Mouse (Mus musculus) forebrain, embryonic 11.5 days (tissue): ENCODE measurements at regions not wholly inside any gene's neighbourhood (a gene's known extent, or its start where the extent isn't known, plus 50 kb on each side); places are given as distances from the start of the nearest gene placed in this dataset.
A peak's percentile ranks its signal among the peaks of the same experiment; 100 is the strongest.

Experiments used
- ATAC-seq: fragments of 200-750 bp; cut with Nextera tagmentation; replicated peaks from 2 replicates; pipeline ENCODE4 v1.8.0; 2017; ENCODE audit warnings: moderate TSS enrichment; ENCODE audit not compliant: low FRiP score
- DNase-seq: peaks from one replicate; pipeline ENCODE4 v3.0.0-alpha.2; 2017; ENCODE audit warnings: low spot score
- H3K27ac ChIP-seq: fragments of 300-500 bp; sonication (generic); 2 replicates; pipeline ENCODE4 v1.5.1; 2014; ENCODE audit warnings: low read depth, low read length
- H3K27me3 ChIP-seq: fragments of 300-500 bp; sonication (generic); 2 replicates; pipeline ENCODE4 v1.6.1; 2014; ENCODE audit warnings: mild to moderate bottlenecking, low read length, mixed read lengths; ENCODE audit not compliant: control insufficient read depth, insufficient read depth
- H3K36me3 ChIP-seq: fragments of 300-500 bp; sonication (generic); 2 replicates; pipeline ENCODE4 v1.6.1; 2014; ENCODE audit warnings: mild to moderate bottlenecking, low read length, moderate library complexity, mixed read lengths; ENCODE audit not compliant: control insufficient read depth, insufficient read depth
- H3K4me1 ChIP-seq: fragments of 300-500 bp; sonication (generic); replicated peaks from 2 replicates; pipeline ENCODE4 v1.6.1; 2014; ENCODE audit warnings: low read length, mixed read lengths; ENCODE audit not compliant: control insufficient read depth, insufficient read depth
- H3K4me2 ChIP-seq: fragments of 300-500 bp; sonication (generic); 2 replicates; pipeline ENCODE4 v1.6.1; 2014; ENCODE audit warnings: low read depth, mild to moderate bottlenecking, low read length, moderate library complexity, mixed read lengths; ENCODE audit not compliant: severe bottlenecking
- H3K4me3 ChIP-seq: fragments of 300-500 bp; sonication (generic); 2 replicates; pipeline ENCODE4 v1.5.1; 2014; ENCODE audit warnings: low read depth, low read length
- H3K9ac ChIP-seq: fragments of 300-500 bp; sonication (generic); 2 replicates; pipeline ENCODE4 v1.6.1; 2014; ENCODE audit warnings: low read length
- H3K9me3 ChIP-seq: fragments of 300-500 bp; sonication (generic); 2 replicates; pipeline ENCODE4 v1.6.1; 2016; ENCODE audit warnings: low read length, mixed read lengths; ENCODE audit not compliant: control insufficient read depth
- WGBS: fragments of 180-500 bp; shearing (Covaris S2); extraction: QIAGEN DNeasy Blood & Tissue Kit; methylation state at CpG from one replicate; pipeline ENCODE4 v1.1.7; 2014; 5-methylcytosine and 5-hydroxymethylcytosine counted together

DNA sequence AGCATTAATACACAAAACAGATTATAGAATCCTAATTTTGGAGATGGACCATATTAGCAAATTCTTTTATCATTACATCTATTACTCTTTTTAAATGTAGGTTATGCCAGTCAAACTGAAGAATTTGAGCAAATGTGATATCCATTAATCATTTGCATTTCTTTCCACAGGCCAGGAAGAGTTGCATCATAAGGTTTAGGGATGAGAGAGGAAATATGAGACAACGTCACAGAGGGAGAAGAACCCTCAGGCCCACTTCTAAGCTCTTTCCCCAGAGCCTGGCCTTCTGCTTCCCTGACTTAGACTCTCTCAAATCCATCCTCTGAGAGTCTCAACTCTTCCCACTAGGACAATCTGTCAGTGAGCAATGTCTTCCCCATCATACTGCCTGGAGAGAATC, 126.3 kb upstream of the Cited2 start:
- ATAC-seq, result no peak
- whole genome bisulfite sequencing, result 90% methylated on average over 1 of the region's 1 CpGs
- DNase-seq, result no peak

DNA sequence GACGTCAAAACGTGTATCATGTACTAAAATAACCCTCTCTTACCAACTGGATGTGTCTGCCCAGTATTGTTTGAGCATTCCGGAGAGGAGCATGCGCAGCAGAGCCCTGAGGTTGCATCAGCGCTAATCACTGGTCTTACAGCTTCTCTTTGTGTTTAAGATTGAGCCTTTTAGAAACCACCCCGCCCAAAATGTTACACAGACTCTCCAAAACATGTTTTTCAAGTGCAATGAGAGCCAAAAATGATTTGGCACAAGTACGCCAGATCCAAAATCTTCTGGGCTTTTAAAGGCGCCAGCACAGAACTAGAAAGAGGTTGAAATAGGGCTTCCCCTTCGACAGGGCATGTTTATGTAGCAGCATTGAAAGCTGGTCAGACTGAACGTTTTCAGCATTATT, 123.8 kb upstream of the Cited2 start:
- Histone ChIP-seq H3K4me3 (no peak overlapping the region), H3K27ac (no peak overlapping the region), H3K9me3 (no peaks in the 10 kb centered on the region), H3K36me3 (no peaks in the 10 kb centered on the region), H3K9ac (no peak overlapping the region), H3K27me3 (no peaks in the 10 kb centered on the region), H3K4me2 (no peak overlapping the region), H3K4me1 (no peaks in the 10 kb centered on the region)
- 85% methylated on average over 10 of the region's 10 CpGs for WGBS
- DNase-seq, result no peak
- ATAC-seq, result no peak

More for the DNA sequence above, 126.3 kb upstream of the Cited2 start:
- Histone ChIP-seq H3K4me3 (no peak overlapping the region), H3K4me1 (no peaks in the 10 kb centered on the region), H3K36me3 (no peaks in the 10 kb centered on the region), H3K9ac (no peak overlapping the region), H3K9me3 (no peaks in the 10 kb centered on the region), H3K27ac (no peak overlapping the region), H3K4me2 (no peak overlapping the region), H3K27me3 (no peaks in the 10 kb centered on the region)

DNA sequence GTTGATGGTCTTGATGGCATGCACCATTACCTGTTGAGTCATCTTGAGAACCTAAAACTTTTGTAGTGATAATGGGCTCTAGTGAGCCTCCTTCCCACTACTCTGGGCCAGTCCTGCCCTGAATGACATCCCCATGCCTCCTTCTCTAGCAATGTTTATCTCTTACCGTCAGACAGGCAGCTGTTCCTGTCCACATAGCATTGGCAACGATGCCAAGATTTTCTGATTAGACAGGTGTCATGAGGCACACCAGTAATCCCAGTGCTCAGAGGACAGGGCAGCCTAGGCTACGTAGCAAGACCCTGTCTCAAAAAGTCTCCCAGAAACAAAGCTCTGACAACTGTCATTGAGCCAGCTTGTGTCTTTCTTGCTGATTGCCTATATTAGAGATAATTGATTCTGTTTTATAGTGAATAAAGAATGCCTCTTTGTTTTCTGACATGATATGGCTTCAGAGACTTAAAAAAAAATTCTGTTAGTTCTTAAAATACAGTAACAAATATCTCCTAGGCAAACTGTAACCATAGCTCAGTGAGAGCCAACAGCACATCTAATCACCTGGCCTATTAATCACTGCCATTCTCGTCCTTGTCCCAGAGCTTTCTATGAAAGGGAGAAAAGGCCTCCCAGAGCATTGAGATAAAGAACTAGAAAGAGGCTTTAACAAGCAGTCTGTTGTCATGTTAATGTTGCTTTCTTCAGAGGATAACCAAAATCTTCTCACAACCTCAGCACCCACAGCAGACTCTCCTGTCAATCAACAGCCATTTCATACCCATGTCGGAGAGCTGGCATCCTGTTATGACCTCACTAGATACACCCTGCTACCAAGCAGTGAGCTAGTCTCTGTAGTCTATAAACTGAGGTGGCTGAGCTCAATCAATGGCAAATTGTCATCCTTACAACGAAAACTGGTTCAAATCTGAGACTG, 122.9 kb upstream of the Cited2 start:
- no peaks in the 10 kb centered on the region for H3K36me3 ChIP-seq
- H3K9me3 ChIP-seq, result no peaks in the 10 kb centered on the region
- H3K27me3 ChIP-seq, result no peaks in the 10 kb centered on the region
- 59% methylated on average over 6 of the region's 6 CpGs for WGBS
- ATAC-seq (0 out of 2 replicates have a peak, but pooled peaks have one; percentile 33), DNase-seq (no peak)
- no peak overlapping the region for H3K4me3 ChIP-seq
- no peaks in the 10 kb centered on the region for H3K4me1 ChIP-seq
- no peak overlapping the region for H3K9ac ChIP-seq
- no peak overlapping the region for H3K27ac ChIP-seq
- H3K4me2 ChIP-seq, result no peak overlapping the region

DNA sequence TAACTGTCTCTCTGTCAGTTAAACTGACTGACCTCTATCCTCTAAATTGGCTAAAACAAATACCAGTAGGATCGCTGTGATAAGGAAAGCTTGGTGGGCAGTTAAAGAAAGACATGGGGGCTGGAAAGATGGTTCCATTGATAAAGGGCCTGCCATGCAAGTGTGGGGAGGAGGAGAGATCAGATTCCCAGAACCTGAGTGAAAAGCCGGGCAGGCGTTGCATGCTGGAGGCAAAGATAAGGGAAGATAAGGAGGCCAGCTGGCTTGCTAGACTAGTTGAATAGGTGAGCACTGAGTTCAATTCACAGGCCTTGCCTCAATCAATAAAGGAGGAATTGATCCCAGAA, 122.3 kb upstream of the Cited2 start:
- Histone ChIP-seq H3K4me3 (no peak overlapping the region), H3K4me1 (no peaks in the 10 kb centered on the region), H3K27ac (no peak overlapping the region), H3K27me3 (no peaks in the 10 kb centered on the region), H3K36me3 (no peaks in the 10 kb centered on the region), H3K9ac (no peak overlapping the region), H3K4me2 (no peak overlapping the region), H3K9me3 (no peaks in the 10 kb centered on the region)
- no peak for ATAC-seq
- no peak for DNase-seq
- WGBS, result 80% methylated on average over 3 of the region's 3 CpGs

DNA sequence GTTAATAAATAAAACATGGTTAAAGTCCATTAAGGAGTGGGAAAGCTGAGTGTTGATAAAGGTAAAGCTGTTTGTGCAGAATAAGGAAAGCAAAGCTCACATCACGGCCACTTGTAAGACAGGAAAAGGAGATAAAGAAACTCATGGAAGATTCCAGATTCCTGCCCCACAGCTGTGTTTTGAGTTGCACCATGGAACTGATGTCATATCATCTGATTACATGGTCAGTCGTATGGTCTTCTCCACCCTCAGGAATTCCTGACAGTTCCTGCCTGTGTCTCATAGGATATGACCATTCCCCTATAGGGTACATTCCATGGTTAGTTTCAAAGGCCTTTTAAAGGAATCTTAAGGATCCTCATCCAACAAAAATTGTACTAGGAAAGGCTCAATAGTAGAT, 120.6 kb upstream of the Cited2 start:
- no peak overlapping the region for H3K27ac ChIP-seq
- WGBS, result 91% methylated on average over 2 of the region's 2 CpGs

DNA sequence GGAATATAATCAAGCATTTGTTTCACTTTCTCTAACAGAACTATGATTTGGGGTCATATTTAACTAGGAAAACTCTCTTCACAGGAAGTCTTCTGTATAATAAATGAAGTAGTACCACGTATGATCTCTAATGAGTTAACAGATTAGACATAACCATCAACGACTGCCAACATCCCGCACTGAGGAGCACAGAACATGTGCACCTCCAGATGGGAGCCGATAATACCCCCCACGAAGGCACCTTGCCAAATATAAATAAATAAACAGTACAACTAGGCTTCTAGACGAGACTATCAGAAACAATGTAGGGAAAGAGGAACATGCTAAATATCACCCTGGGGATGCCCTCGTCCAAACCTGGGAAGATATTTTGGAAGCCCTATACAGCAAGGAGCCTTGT, 114.8 kb upstream of the Cited2 start:
- Histone ChIP-seq H3K27ac (no peak overlapping the region), H3K9me3 (no peaks in the 10 kb centered on the region), H3K4me2 (no peak overlapping the region), H3K9ac (no peak overlapping the region), H3K36me3 (no peaks in the 10 kb centered on the region), H3K4me3 (no peak overlapping the region), H3K4me1 (no peaks in the 10 kb centered on the region), H3K27me3 (no peaks in the 10 kb centered on the region)
- ATAC-seq (no peak), DNase-seq (no peak)
- 82% methylated on average over 7 of the region's 7 CpGs for WGBS

More for the DNA sequence above, 120.6 kb upstream of the Cited2 start:
- Histone ChIP-seq H3K4me2 (no peak overlapping the region), H3K9ac (no peak overlapping the region), H3K27me3 (no peaks in the 10 kb centered on the region), H3K36me3 (no peaks in the 10 kb centered on the region), H3K4me3 (no peak overlapping the region), H3K4me1 (no peaks in the 10 kb centered on the region), H3K9me3 (no peaks in the 10 kb centered on the region)
- no peak for DNase-seq
- no peak for ATAC-seq

DNA sequence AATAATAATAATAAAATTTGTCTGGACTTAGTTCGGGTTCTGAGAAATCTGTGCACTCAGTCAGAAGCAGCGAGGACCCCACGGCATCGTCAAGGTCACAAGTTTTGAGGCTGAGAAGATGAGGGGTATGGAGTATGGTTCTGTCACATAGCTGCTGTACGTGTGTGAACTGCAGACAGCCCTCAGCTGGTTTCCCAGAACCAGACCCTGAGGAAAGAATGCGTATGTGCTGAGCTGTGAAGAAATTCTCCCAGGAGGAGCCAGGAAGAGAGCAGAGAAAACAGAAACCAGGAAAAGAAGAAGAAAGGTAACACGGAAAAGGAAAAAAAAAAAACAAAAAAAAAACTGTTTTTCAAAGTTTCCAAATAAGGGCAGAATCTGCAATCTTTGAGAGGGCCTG, 112.4 kb upstream of the Cited2 start:
- 88% methylated on average over 7 of the region's 7 CpGs for WGBS
- Histone ChIP-seq H3K4me1 (no peaks in the 10 kb centered on the region), H3K36me3 (no peaks in the 10 kb centered on the region), H3K9me3 (no peaks in the 10 kb centered on the region), H3K4me3 (no peak overlapping the region), H3K27me3 (no peaks in the 10 kb centered on the region), H3K4me2 (no peak overlapping the region), H3K27ac (no peak overlapping the region), H3K9ac (no peak overlapping the region)
- DNase-seq (no peak), ATAC-seq (no peak)

DNA sequence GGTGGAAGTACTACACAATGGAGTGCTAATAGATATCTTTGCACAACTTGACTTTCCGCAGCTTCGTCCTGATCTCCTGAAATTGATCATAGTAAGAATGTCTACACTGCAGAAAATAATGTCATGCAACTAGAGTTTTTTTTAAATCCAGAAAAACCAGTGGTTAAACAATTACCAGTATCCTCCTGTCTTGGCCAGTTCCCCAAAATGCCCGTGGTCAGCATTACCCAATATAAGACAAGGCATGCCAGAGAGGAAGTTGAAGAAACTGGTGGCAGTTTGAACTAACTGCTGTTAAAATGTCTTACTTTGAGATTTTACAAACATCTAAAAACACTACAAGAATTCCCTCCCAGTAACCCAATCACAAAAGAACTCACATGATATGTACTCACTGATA, 109.7 kb upstream of the Cited2 start:
- DNase-seq, result no peak
- ATAC-seq, result no peak
- WGBS, result 92% methylated on average over 3 of the region's 3 CpGs

DNA sequence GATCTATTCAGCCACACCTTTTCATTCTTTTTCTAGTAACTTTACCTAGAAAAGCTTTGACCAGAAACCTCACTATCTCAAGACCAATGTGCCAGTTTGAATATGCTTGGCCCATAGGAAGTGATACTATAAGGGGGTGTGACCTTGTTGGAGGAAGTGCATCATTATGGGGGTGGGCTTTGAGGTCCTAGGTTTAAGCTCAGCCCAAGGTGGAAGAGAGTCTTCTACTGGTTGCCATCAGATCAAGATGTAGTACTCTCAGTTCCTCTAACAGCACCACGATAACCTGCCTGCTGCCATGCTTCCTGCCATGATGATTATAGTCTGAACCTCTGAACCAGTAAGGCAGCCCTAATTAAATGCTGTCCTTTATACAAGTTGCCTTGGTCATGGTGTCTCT, 105.0 kb upstream of the Cited2 start:
- Histone ChIP-seq H3K27me3 (no peaks in the 10 kb centered on the region), H3K4me2 (no peak overlapping the region), H3K9me3 (no peaks in the 10 kb centered on the region), H3K4me1 (no peaks in the 10 kb centered on the region), H3K4me3 (no peak overlapping the region), H3K27ac (no peak overlapping the region), H3K9ac (no peak overlapping the region), H3K36me3 (no peaks in the 10 kb centered on the region)
- DNase-seq, result no peak
- WGBS, result 82% methylated on average over 1 of the region's 1 CpGs
- no peak for ATAC-seq

More for the DNA sequence above, 109.7 kb upstream of the Cited2 start:
- Histone ChIP-seq H3K9ac (no peak overlapping the region), H3K27me3 (no peaks in the 10 kb centered on the region), H3K4me3 (no peak overlapping the region), H3K36me3 (no peaks in the 10 kb centered on the region), H3K4me2 (no peak overlapping the region), H3K4me1 (no peaks in the 10 kb centered on the region), H3K27ac (no peak overlapping the region), H3K9me3 (no peaks in the 10 kb centered on the region)
